Mouse (Mus musculus) ovary, postnatal 14 days (tissue): ENCODE measurements around the gene Lin28b.
A peak's percentile ranks its signal among the peaks of the same experiment; 100 is the strongest.
"Not testable (repeated sequence)": the region's sequence is repeated elsewhere in the genome, so short reads cannot be mapped to it uniquely, and the experiment has no call there.

Experiments
- DNase-seq: peaks from one replicate; pipeline ENCODE4 v3.0.0; 2022; ENCODE audit warnings: low spot score

The Lin28b gene

GRCm38 (mm10) chr10:45411741-45412140 lies 74.5 kb downstream of the Lin28b start:
- no peak for DNase-seq

GRCm38 (mm10) chr10:45410624-45411341 lies 75.4 kb downstream of the Lin28b start:
- no peak for DNase-seq

DNA sequence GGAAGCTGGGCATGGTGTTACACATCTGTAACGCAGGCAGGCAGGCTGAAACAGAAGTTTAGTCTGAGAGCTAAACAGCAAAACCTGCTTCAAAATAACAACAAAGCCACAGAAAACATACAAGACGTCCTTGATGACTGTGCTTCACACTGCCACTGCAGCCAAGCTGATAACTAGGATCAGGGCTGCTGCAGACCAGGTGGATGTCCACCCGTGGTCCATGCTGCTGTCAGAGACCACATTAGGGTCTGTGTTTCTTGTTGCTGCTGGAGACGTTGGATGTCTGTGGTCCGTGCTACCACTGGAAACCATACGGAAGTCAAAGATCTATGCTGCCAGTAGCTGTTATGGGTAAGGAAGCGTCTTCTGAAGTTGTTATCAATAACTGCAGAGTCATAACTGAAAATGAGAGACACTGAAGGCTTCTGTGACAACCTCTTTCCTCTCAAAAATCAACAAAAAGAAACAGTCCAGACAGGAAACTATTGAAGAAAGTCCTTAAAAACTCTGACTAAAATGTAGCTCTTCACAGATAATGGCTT lies 86.4 kb downstream of the Lin28b start:
- DNase-seq = no peak

- no peak for DNase-seq
These were observed 88.0 kb downstream of the Lin28b start for GRCm38 (mm10) chr10:45398211-45398610.

DNA sequence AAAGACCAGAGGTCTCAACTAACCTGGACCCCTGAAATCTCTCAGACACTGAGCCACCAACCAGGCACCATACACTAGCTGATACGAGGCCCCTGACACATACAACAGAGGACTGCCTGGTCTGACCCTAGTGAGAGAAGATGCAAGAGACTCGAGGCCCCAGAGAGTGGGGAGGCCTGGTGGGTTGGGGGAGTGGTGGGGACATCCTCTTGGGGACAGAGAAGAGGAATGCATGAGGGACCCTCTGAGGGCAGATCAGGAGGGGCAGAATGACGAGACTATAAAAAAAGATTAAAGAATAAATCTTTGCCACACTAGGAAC lies 103.6 kb downstream of the Lin28b start:
- DNase-seq = no peak

- DNase-seq = no peak
These were observed 104.1 kb downstream of the Lin28b start for GRCm38 (mm10) chr10:45381937-45382636.

DNA sequence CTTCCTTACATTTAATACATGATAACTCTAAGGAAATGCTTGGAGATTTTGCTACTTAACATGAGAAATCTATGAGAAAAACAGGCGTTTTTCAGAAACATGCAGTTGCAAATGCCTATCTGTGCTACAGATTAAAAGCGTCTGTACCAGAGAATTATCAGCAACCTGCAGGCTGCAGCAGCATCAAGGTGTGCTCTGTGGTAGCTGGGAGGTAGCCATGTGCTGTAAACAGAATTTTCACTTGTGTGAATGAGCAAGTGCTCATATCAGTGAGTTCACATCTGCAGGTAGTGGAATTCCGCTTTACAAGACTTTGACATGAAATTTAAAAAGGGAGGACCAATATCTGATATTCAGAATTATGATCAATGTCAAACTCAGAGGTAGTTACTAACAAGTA lies 107.9 kb downstream of the Lin28b start:
- DNase-seq = no peak

GRCm38 (mm10) chr10:45372994-45373692 lies 113.1 kb downstream of the Lin28b start:
- DNase-seq = peak; percentile 58

DNA sequence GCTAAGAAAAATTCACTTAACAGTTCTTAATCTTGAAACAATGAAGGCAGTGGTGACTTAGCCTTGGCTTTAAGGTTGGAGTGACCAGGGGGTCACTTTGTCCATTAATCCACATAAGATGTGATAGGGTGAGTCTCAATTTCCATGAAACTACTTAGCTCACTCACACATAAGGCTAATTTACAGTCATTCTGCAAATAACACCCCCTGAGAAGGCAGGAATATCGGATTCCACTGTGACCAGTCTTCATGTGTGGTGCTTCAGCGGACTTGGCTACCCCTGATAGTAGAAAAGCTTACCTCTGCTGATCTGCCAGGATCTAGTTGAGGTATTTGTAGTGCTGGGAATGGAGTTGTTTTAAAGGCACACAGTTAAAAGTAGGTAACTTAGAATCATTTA lies 115.7 kb downstream of the Lin28b start:
- DNase-seq = no peak

- DNase-seq = no peak
These were observed 116.6 kb downstream of the Lin28b start for GRCm38 (mm10) chr10:45369639-45370038.

DNA sequence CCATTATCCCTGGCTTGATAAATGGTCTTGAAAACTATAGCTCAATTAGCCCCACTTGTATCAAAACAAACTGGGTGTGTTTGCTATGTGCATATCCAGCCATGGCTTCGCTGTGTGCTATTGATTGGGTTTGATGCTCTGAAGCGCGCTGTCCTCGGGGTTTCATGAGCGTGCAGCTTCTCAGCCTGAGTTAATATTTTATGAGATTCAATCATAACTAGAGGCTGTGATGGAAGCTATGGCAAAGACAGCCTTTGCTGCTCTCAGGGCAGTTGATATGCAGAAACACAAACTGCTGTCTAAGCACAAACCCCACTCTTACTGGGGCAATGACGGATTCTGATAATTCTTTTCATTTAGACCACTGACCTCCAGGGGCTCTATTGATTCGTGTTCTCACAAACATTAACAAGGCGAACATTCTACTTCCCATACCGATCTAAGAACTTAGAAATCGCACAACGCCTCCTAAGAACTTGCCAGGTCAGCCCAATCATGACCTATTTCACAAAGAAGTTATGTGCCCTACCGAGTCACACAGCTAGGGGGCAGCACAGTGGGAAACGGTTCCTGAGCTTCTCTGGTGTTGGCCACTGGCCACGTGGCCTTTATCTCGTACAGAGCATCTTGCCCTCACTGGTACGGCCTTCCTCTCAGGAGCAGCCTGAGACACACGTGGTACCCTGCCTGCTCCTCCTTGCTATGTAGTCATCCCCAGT lies 119.0 kb downstream of the Lin28b start:
- DNase-seq = no peak

DNA sequence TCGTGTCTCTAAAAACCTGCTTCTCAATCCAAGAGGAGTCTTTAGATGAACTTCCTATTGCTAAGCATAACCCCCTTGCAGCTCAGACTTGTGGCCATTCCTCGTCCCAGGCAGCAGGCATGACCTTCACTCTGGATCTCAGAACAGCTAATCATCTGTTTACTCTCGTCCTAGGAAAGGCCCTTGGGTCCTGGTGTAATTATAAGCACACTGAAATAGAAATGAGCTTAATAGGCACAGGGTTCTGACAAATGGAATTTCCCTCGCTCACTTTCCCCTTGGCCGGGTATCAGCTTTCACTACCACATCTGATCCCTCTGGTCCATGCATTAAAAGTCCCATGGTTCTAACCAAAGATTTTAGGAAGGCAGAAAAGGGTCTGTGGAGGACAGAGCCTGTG lies 122.8 kb downstream of the Lin28b start:
- no peak for DNase-seq

- DNase-seq = no peak
These were observed 130.1 kb downstream of the Lin28b start for GRCm38 (mm10) chr10:45356091-45356490.

DNA sequence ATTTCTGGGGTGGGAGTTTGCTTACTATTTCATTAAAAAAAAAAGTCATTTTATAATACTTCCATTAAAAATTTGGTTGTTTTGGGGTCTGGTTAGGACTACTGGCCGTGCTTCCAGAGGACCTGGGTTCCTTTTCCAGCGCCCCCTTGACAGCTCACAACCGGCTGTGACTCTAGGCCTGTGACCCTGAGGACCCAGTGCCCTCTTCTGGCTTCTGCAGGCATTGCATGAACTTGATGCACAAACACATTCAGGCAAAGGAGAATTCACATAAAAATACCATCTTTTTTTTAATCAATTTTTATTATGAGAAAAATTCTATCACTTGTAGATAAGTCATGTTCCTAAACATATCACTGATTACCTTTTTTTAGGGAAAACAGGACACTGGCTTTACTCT lies 138.1 kb downstream of the Lin28b start:
- DNase-seq = not testable (repeated sequence)

DNA sequence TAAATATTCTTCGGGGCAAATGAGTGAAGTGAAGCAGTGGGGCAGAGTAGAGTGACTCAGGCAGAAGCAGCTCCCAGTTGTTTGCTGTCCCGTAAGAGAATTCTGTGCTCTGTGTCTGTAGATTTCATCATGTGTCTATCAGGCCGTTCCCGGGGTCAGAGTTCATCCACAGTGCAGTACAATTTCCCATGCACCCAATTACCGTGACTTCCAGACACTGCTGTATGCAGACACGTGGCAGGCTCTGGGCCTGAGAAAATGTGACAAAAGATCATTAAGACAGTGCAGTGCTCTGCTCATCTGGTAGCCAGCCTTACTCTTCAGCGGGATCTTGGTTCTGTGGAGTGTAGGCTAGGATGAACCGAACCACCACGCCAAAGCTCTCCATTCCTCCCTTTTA lies 141.0 kb downstream of the Lin28b start:
- no peak for DNase-seq

DNA sequence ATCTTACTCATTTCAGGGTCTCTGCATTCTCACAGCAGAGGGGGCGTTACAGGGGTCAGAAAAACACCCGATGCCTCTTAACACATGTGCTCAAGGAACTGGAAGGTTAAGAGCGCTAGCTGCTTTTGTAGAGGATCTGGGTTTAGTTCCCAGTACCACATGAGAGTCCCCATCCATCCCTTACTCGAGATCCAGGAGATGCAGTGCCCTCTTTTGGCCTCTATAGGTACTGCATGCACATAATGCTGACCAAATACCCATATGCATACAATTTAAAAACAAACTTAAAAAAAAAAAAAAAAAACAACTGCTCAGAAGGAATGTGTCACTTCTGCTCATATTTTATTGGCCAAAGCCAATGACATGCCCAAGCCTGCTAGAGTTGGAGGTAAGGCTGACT lies 141.8 kb downstream of the Lin28b start:
- no peak for DNase-seq

DNA sequence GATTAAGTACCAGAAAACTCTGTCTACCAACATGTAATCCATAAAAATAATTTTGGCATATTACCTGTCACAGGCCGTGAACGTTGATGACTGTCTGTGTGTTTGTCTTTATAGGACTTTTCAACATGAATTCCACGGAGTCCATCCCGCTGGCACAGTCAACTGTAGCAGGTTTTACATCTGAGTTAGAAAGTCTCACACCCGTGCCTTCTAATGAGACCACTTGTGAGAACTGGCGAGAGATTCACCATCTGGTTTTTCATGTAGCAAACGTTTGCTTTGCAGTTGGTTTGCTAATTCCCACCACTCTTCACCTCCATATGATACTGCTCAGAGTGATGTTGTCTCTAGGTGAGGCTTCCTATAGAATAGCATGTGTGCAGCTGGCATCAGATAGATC lies 147.1 kb downstream of the Lin28b start:
- DNase-seq = no peak

- DNase-seq = peak; percentile 18
These were observed 150.5 kb downstream of the Lin28b start, which contains the start of gene Bves for GRCm38 (mm10) chr10:45335434-45336422. Gene Bves, plus strand, starts transcription at chr10:45335772.

GRCm38 (mm10) chr10:45334925-45335324 lies 151.3 kb downstream of the Lin28b start:
- no peak for DNase-seq

DNA sequence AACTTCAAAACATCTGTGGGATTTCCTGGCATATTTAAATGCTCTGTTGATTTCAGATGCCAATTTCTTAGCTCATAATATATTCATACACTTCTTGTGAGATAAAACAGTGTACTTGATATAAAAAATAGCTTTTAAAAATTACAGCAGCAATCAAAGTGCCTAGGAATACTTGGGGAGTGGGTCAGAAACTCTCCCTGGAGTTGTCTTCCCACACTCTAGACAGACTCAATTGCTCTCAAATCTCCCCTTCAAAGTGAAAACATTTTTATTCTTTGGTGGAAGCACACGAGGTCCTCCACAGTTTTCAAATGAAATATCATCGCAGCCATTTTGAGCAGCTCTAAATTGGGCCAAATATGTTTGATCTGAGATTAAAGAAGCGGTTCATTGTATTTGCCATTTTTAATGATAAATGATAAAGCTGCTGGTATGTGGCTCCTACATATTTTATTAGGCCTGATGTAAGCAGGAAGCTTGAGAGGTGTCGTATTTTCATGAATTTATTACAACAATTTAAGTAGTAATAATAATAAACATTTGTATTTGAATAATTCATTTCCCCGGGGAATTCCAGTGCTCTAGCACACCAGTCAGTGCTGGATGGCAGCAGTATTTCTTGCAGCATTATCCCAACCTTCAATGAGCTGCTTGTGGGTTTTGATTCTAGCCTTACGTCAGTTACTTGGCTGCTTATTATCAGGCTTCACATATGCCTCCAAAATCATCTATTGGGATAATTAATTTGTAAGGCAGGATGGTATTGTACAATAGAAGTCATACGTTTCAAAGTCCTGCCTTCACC lies 157.8 kb downstream of the Lin28b start:
- DNase-seq = no peak
